Mouse (Mus musculus) cerebellum, adult 18-20 months (tissue): Measurements from ENCODE around the gene Mcee.

Experiments
- DNase-seq, 2 experiments: peaks; one replicate each; pipeline ENCODE4 v3.0.0; 2021

Gene Mcee

DNA sequence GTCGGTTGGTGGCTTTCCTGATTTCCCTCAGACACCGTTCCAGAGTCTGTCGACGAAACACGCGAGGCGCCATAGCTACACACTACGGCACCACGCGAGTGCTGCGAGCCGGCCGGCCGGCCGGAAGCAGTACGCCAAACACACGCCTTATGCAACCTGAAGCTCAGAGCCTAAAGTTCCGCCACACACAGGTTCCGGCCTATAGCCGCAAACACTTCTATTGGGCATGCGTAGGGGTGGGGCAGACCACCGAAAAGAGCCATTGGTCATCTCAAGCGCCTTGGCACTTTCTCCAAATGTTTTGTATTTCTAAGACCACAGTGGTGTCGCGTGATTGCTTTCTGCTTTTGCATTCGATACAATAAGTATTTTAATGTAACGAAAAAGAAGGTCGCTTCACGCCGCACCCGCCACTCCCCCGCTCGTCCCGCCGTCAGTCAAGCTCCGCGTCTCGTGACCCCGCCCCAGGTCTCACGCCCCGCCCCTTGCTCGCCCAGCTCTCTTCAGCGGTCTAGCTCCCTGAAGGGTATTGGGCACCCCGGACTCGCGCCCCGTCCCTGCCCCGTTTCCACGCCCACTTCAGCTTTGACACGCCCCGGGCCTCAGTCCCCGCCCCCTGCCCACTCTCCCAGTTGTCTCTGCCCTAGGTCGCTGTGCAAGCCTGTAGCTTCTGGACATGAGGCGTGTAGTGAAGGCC, at the start of gene Mcee, which contains the start of gene Mphosph10:
Gene Mcee (plus strand): TSS at position 486 of the 697 bp plus-strand sequence.
Gene Mphosph10 (minus strand): TSS at position 147 of the 697 bp plus-strand sequence.
- DNase-seq, result peak; percentile 93 to 96

GRCm38 (mm10) chr7:64347813-64348212, 44.6 kb upstream of the Mcee start:
- no peak for DNase-seq

DNA sequence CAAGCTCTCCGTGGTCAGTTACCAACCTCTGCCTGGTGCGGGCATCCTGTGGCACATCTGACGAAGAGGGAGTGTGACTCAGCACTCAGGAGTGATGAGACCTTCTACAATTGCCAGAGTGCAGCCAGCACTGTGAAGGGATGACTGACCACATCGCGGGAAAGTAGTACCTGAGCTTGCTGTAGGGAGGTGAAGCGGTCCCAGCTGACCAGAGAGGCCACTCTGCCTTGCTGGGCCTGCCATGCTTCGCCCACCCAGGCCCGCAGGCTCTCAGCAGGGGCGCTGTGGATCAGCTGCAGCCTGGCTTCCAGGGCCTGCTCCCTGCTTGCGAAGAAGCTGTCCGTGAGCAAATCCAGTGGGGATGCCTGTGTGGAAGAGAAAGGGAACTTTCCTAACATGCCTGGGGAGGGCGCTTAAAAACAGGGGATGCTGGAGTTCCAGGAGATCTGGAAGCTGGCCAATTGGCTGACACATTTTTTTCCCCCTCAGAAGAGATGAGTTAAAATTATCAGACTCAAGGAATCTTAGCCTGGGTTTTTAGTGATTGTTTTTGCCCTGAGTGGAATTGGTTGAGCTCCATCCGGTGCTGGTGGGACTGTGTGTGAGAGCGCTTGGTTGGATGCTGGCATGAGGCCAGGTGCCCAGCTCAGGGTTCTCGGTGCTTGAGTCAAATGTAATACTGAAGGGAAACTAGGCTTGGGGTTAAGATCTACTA, 43.1 kb upstream of the Mcee start:
- DNase-seq, result peak; percentile 23 to 44

- peak; percentile 78 to 84 for DNase-seq
Observed at GRCm38 (mm10) chr7:64351087-64351486, 41.3 kb upstream of the Mcee start.

DNA sequence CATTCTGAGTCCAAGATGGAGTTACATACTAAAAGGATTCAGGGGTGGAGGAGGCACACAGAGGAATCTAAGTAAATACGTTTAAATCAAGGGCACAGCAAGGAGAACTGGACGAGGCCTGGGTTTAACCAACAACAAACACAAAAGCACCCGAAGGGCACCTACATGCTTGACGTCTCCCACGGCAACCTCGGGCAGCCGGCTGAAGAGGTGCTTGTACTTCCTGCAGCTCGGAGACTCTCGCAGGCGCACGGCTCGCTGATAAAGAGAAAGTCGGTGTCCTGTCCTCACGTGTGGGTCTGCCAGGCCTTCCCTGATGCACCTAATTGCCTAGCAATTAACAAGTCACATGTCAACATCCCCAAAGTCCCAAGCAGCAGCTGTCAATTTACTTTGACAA, 38.2 kb upstream of the Mcee start:
- no peak for DNase-seq

DNA sequence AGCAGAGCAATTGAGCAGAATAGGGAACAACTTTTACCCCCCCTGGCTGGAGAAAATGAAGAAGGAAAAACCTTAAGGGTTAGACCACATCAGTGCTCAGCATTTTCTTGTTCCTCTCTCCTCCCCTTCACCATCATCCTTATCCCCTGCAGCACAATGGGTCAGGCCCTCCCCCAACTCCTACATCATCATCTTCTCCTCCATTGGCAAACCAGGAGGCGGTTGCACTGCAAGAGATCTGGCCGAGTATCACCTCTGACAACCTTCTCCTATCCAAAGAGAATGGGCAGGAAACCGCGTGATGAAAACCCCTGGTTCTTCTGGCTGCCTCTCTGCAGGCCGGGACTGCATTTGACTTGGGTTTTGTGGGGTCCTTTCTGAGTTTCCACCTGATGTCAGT, 35.7 kb upstream of the Mcee start:
- no peak for DNase-seq

DNA sequence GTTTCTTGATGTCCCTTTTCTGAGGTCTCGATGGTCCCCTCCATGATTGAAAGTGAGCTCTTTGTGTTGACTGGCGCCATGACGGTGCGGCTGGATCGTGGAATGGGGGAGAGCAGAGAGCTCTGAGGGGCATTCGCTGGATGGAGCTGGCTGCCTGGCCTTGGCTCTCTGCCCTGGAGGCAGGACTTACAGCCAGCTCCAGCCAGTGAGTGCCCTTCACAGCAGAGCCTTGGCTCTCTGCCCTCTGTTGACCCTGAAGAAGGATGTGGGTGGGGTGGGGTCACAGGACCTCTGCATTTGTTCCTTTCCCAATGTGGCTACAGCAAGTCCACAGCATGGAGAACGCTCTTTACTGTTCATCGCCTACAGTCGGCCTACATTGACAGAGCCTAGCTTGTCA, 35.0 kb upstream of the Mcee start:
- peak; percentile 39 for DNase-seq

GRCm38 (mm10) chr7:64358666-64359065, 33.7 kb upstream of the Mcee start:
- DNase-seq, result no peak

- DNase-seq, result no peak
Observed at GRCm38 (mm10) chr7:64359943-64360585, 32.3 kb upstream of the Mcee start.

DNA sequence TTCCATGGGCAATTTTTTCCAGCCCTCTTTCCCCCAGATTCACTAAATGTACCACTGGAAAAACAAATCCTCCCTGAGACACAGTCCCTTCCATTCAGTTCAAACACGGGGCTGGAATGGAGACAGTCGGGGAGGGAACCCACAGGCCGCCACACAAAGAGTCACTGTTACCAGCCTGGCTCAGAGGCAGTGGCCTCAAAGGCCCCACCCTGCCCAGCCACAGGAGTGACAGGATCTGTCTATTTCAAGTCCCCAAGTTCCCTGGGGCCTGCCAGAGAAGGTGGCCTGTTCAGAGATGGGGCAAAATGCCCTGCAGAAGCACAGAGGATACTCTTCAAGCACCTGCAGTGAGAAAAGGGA, 31.8 kb upstream of the Mcee start:
- DNase-seq, result peak in 1 of 2 experiments; percentile 32

DNA sequence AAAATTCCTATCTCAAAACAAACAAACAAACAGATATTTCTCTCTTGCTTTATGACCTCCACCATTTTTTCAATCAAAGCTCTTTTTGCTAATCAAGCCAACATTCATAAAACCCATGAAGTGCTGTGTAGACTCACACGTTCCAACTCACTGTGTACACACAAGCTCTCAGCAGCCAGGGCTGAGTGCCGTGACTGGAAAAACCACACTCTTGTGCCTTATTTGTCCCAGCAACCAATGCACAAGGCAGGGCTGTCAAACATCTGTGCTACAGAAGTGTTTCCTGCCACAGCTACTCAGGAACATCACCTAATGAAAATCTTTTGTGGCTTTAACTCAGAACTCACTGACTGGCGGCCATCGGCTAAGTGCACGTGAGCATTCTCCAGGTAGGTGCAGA, 26.5 kb upstream of the Mcee start:
- no peak for DNase-seq

- no peak for DNase-seq
Observed at GRCm38 (mm10) chr7:64369841-64370240, 22.6 kb upstream of the Mcee start.

- DNase-seq, result no peak
Observed at GRCm38 (mm10) chr7:64371940-64372878, 20.2 kb upstream of the Mcee start.

- DNase-seq, result peak in 1 of 2 experiments; percentile 21
Observed at GRCm38 (mm10) chr7:64373147-64373829, 19.1 kb upstream of the Mcee start.

- DNase-seq, result peak; percentile 87 to 90
Observed at GRCm38 (mm10) chr7:64373830-64374562, 18.4 kb upstream of the Mcee start, which contains the start of gene Fan1. Gene Fan1 (minus strand): TSS chr7:64374095.

DNA sequence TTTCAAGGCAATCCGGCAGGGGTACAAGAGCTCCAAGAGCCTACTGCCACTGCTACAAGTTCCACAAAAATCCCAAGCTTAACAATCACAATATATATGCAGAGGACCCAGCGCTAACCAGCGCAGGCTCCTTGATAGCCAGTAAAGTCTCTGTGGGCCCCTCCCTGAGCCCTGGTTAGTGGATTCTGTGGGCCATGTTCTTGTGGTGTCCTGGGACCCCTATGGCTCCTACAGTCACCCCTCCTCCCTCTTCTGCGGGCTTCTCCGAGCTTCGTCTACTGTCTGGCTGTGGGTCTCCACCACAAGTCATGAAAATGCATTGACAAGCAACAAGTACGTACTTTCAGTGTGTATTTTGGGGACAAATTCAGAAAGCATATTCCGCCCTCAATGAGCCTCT, 928 bp upstream of the Mcee start:
- DNase-seq, result peak; percentile 13 to 24

DNA sequence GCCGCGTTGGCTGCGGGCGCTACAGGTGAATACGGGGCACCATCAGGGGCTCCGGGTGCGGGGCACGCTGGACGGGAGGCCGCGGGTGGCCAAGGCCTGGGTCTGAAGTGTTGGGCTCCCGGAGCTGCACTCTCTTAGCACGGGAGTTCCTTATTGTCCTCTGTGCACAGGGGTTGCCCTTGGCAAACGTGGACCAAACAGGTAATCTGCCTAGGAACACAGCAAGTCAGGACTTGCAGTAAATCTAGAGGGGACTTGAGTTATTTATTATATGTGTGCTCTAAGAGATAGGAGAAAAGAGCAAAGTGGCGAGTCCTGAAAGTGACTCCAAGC, 378 bp downstream of the Mcee start:
- no peak for DNase-seq

- no peak for DNase-seq
Observed at GRCm38 (mm10) chr7:64400725-64401124, 8.3 kb downstream of the Mcee start.

GRCm38 (mm10) chr7:64402452-64402851, 10.0 kb downstream of the Mcee start:
- no peak for DNase-seq

DNA sequence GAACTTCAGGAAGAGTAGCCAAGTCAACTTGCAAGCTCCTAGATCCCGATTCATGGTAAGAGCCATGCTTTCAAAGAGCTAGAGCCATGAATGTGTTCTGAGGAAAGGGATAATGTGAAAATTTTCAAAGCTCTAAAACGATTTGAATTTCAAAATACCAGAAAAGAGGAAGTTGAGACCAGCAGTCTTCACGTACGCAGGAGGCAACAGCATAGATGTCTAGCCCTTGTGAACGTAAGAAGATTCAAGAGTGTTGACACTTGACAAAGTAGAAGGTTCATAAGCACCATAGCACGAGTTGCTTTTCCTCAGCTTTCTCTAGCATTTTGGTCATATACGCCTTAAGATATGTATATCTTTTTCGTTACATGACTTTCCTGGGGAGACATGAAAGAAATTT, 11.6 kb downstream of the Mcee start:
- DNase-seq, result no peak

DNA sequence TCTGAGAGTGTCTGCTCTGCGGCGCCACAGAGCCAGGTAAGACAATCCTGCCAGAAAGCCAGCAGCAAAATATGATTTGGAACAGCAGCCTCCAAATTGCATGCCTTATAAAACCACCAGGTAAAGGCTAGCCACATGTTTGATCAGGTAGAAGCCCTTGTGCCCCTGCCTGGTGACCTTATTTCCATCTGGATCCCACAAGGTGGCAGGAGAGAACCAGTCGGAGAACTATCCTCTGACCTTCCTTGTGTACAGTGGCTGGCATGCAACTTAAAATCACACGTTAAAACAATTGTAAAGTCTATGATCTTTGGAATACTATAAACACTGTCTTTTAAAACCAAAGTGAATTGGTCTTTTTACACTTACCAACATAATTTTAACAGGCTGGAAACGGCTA, 32.5 kb downstream of the Mcee start:
- DNase-seq, result peak; percentile 62 to 65
